Mouse (Mus musculus): ENCODE results near the gene Timm8a2. TPM values are rescaled to one million over a fixed set of nuclear protein-coding genes. Genes with fewer than 3 reads are reported as not detected.

The Timm8a2 gene
- polyA plus RNA-seq (2015; fragmentation: Nextera tagmentation; extraction: Ambion mirVana): not detected in 2 replicates

DNA sequence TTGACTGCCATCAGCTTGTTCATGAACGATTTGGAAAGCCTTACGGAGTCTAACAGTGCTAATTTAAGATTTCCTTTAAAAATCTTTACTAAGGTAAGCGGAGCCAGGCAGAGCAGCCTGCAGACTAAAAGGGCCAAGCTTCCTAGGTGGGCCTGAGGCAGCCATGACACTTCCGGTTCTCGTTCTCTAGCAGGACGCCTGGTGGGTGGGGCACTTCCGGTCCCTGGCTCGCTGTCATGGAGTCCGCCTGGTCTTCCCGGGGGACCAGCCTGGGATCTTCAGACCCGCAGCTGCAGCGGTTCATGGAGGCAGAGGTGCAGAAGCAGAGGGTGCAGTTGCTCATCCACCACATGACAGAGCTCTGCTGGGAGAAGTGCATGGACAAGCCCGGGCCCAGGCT is at the start of gene Timm8a2:
Gene Timm8a2 (plus strand): TSS at position 224 of the 400 bp plus-strand sequence.
- Histone ChIP-seq H3K4me1 (replicated peaks) (no peaks in the 10 kb centered on the region), H3K4me3 (no peak within 1 kb of the TSS), H3K9ac (no peak within 1 kb of the TSS), H3K9me3 (replicated peaks) (no peaks in the 10 kb centered on the region), H3K4me2 (no peak within 1 kb of the TSS), H3K27me3 (no peaks in the 10 kb centered on the region), H3K27ac (no peak within 1 kb of the TSS), H3K36me3 (no peaks in the 10 kb centered on the region)
- 90% methylated on average over 13 of the region's 13 CpGs for WGBS
- no peak for ATAC-seq (replicated peaks; ENCODE audit: insufficient number of reproducible peaks, insufficient read depth, low FRiP score, low read depth)

- H3K27me3 ChIP-seq: no peaks in the 10 kb centered on the region
- H3K4me1 ChIP-seq (replicated peaks): peaks cover 12% of the 10 kb centered on the region
- no peaks in the 10 kb centered on the region for H3K9me3 ChIP-seq (replicated peaks)
- ATAC-seq (replicated peaks; ENCODE audit: insufficient number of reproducible peaks, insufficient read depth, low FRiP score, low read depth): no peak
- no peak overlapping the region for H3K4me3 ChIP-seq
- H3K36me3 ChIP-seq: no peaks in the 10 kb centered on the region
- WGBS: 68% methylated on average over 3 of the region's 3 CpGs
- H3K4me2 ChIP-seq: no peak overlapping the region
- H3K9ac ChIP-seq: no peak overlapping the region
- peak overlapping the region; percentile 37 for H3K27ac ChIP-seq
Measured at GRCm38 (mm10) chr14:121985477-121985876, 49.0 kb upstream of the Timm8a2 start.

- ATAC-seq (replicated peaks; ENCODE audit: insufficient number of reproducible peaks, insufficient read depth, low FRiP score, low read depth): no peak
- H3K9me3 ChIP-seq (replicated peaks): no peaks in the 10 kb centered on the region
- H3K36me3 ChIP-seq: no peaks in the 10 kb centered on the region
- H3K4me1 ChIP-seq (replicated peaks): peaks cover 12% of the 10 kb centered on the region
- H3K4me2 ChIP-seq: no peak overlapping the region
- peak overlapping the region; percentile 37; the same call in 1 of the 2 replicates for H3K27ac ChIP-seq
- no peak overlapping the region for H3K9ac ChIP-seq
- no peaks in the 10 kb centered on the region for H3K27me3 ChIP-seq
- 70% methylated on average over 6 of the region's 6 CpGs for WGBS
- no peak overlapping the region for H3K4me3 ChIP-seq
Measured at GRCm38 (mm10) chr14:121986028-121986427, 48.4 kb upstream of the Timm8a2 start.

DNA sequence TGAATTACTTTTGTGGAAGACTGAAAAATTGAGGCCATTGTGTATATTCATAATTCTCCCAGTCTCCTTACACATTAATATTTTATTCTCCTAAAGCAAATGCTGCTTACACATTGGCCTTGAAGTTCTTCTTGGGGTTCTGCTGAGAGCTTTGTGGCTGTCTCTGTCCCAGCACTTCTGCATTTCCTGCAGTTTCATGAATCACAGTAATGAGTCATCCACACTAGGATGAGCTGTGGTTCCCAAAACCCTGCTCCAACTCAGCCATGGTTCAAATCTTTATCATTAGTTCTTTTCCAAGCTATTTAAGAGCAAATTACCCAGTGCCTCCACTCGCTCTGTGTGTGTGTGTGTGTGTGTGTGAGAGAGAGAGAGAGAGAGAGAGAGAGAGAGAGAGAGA is 47.2 kb upstream of the Timm8a2 start:
- H3K9ac ChIP-seq: no peak overlapping the region
- H3K27me3 ChIP-seq: no peaks in the 10 kb centered on the region
- peaks cover 13% of the 10 kb centered on the region for H3K4me1 ChIP-seq (replicated peaks)
- WGBS: 55% methylated on average over 1 of the region's 1 CpGs
- 0 out of 2 replicates have a peak overlapping the region, but pooled peaks have one; percentile 1 for H3K27ac ChIP-seq
- ATAC-seq (replicated peaks; ENCODE audit: insufficient number of reproducible peaks, insufficient read depth, low FRiP score, low read depth): no peak
- no peaks in the 10 kb centered on the region for H3K36me3 ChIP-seq
- no peak overlapping the region for H3K4me2 ChIP-seq
- H3K9me3 ChIP-seq (replicated peaks): no peaks in the 10 kb centered on the region
- H3K4me3 ChIP-seq: no peak overlapping the region

- Histone ChIP-seq H3K36me3 (no peaks in the 10 kb centered on the region), H3K4me1 (replicated peaks) (peaks cover 13% of the 10 kb centered on the region), H3K27ac (no peak overlapping the region), H3K4me3 (no peak overlapping the region), H3K9me3 (replicated peaks) (no peaks in the 10 kb centered on the region), H3K9ac (no peak overlapping the region), H3K4me2 (no peak overlapping the region), H3K27me3 (no peaks in the 10 kb centered on the region)
- 80% methylated on average over 4 of the region's 4 CpGs for WGBS
- ATAC-seq (replicated peaks; ENCODE audit: insufficient number of reproducible peaks, insufficient read depth, low FRiP score, low read depth): no peak
Measured at GRCm38 (mm10) chr14:121987691-121988090, 46.8 kb upstream of the Timm8a2 start.

DNA sequence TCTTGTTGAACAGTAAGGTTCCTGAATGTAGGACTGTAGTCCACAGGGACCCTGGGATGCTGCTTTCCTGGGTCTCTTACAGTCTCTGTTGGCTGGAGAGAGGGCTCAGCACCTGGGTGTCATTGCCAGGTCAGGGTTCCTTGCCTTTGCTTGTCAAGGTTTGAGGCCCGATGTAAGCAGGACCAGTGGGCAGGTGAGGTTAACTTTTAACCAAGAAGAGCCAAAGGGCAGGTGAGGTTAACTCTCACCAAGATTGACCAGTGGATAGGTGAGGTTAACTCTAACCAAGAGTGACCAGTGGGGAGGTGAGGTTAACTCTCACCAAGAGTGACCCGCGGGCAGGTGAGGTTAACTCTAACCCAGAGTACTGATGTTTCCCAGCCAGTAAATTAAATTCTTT is 45.1 kb upstream of the Timm8a2 start:
- Histone ChIP-seq H3K4me2 (no peak overlapping the region), H3K4me3 (no peak overlapping the region), H3K4me1 (replicated peaks) (0 out of 2 replicates have a peak, but pooled peaks cover 3% of the 10 kb centered on the region), H3K27ac (no peak overlapping the region), H3K9ac (no peak overlapping the region), H3K9me3 (replicated peaks) (no peaks in the 10 kb centered on the region), H3K36me3 (no peaks in the 10 kb centered on the region), H3K27me3 (no peaks in the 10 kb centered on the region)
- WGBS: 93% methylated on average over 3 of the region's 3 CpGs
- ATAC-seq (replicated peaks; ENCODE audit: insufficient number of reproducible peaks, insufficient read depth, low FRiP score, low read depth): no peak

DNA sequence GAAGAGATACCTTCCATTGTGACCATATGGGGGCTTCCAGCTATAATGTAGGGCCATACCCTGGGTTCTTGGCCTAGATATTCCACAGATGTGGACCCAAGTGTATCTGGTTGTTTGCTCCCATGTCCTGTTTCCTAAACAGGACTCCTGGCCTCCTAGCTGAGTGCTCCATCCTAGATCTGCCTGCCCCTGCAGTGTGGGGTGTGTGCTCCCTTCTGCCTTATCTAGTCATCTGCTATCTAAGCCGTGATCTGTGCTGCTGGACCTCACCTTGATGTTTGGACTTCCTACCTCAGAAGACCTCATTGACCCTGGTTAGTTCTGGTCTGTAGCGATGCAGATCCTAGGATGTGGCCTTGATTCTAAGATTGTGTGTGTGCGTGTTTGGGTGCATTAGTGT is 44.6 kb upstream of the Timm8a2 start:
- no peaks in the 10 kb centered on the region for H3K9me3 ChIP-seq (replicated peaks)
- no peak overlapping the region for H3K4me2 ChIP-seq
- no peak for ATAC-seq (replicated peaks; ENCODE audit: insufficient number of reproducible peaks, insufficient read depth, low FRiP score, low read depth)
- WGBS: 93% methylated on average over 3 of the region's 3 CpGs
- 0 out of 2 replicates have a peak, but pooled peaks cover under 1% of the 10 kb centered on the region for H3K36me3 ChIP-seq
- 0 out of 2 replicates have a peak, but pooled peaks cover 3% of the 10 kb centered on the region for H3K4me1 ChIP-seq (replicated peaks)
- H3K27ac ChIP-seq: no peak overlapping the region
- H3K4me3 ChIP-seq: no peak overlapping the region
- no peak overlapping the region for H3K9ac ChIP-seq
- no peaks in the 10 kb centered on the region for H3K27me3 ChIP-seq

DNA sequence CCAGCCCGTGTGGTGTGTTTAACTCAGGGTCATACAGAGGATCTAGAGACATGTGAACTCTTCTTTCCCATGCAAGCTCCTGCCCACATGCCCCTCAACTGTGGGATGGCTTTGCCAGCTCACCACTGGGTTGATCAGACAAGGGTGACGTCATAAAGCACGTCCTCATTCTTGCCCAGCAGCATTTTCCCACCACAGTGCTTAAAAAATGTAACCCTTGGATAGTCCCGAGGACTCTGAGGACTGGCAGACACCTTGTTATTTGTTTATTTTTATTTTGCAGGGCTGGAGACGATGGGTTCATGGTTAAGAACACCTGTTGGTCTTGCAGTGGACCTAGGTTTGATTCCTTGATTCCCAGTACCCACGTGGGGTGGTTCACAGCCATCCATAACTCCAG is 43.6 kb upstream of the Timm8a2 start:
- ATAC-seq (replicated peaks; ENCODE audit: insufficient number of reproducible peaks, insufficient read depth, low FRiP score, low read depth): no peak
- H3K4me2 ChIP-seq: no peak overlapping the region

DNA sequence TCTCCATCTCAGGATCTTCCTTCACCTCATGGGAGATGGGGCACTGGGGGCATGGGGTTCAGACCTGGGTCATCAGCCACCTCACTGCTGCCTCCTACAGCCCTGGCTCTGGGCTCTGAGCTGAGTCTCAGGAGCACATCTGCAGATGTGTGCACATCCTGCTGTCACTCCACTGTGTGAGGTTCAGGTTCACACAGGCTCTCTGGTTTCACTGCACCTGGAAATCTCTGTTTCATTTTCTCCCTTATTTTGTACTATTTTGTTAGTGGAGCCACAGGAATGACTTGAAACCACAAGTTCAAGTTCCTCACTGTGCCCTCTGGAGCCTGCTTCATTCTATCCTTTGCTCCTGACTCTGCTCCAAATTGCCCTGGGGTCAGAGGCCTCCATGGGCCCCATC is 42.6 kb upstream of the Timm8a2 start:
- H3K4me2 ChIP-seq: no peak overlapping the region
- no peak for ATAC-seq (replicated peaks; ENCODE audit: insufficient number of reproducible peaks, insufficient read depth, low FRiP score, low read depth)
- H3K27ac ChIP-seq: peak overlapping the region; percentile 35; the same call in 1 of the 2 replicates
- no peak overlapping the region for H3K4me3 ChIP-seq
- H3K9ac ChIP-seq: no peak overlapping the region
- H3K27me3 ChIP-seq: no peaks in the 10 kb centered on the region
- peaks cover 3% of the 10 kb centered on the region; the same call in 1 of the 2 replicates for H3K36me3 ChIP-seq
- H3K4me1 ChIP-seq (replicated peaks): peaks cover 5% of the 10 kb centered on the region
- no peaks in the 10 kb centered on the region for H3K9me3 ChIP-seq (replicated peaks)

More for the DNA sequence above, 43.6 kb upstream of the Timm8a2 start:
- Histone ChIP-seq H3K36me3 (peaks cover 3% of the 10 kb centered on the region; the same call in 1 of the 2 replicates), H3K9me3 (replicated peaks) (no peaks in the 10 kb centered on the region), H3K9ac (no peak overlapping the region), H3K27me3 (no peaks in the 10 kb centered on the region), H3K4me1 (replicated peaks) (0 out of 2 replicates have a peak, but pooled peaks cover 3% of the 10 kb centered on the region), H3K4me3 (no peak overlapping the region), H3K27ac (no peak overlapping the region)
- 84% methylated on average over 6 of the region's 6 CpGs for WGBS

- no peak for ATAC-seq (replicated peaks; ENCODE audit: insufficient number of reproducible peaks, insufficient read depth, low FRiP score, low read depth)
- no peak overlapping the region for H3K4me2 ChIP-seq
- H3K36me3 ChIP-seq: peaks cover 3% of the 10 kb centered on the region; the same call in 1 of the 2 replicates
- peaks cover 7% of the 10 kb centered on the region for H3K4me1 ChIP-seq (replicated peaks)
- WGBS: 70% methylated on average over 13 of the region's 13 CpGs
- peak overlapping the region; percentile 35; the same call in 1 of the 2 replicates for H3K27ac ChIP-seq
- H3K27me3 ChIP-seq: no peaks in the 10 kb centered on the region
- H3K9me3 ChIP-seq (replicated peaks): no peaks in the 10 kb centered on the region
- H3K9ac ChIP-seq: no peak overlapping the region
- no peak overlapping the region for H3K4me3 ChIP-seq
Measured at GRCm38 (mm10) chr14:121992395-121993280, 41.8 kb upstream of the Timm8a2 start.

GRCm38 (mm10) chr14:121993616-121994015 is 40.9 kb upstream of the Timm8a2 start:
- ATAC-seq (replicated peaks; ENCODE audit: insufficient number of reproducible peaks, insufficient read depth, low FRiP score, low read depth): no peak
- Histone ChIP-seq H3K36me3 (peaks cover 3% of the 10 kb centered on the region; the same call in 1 of the 2 replicates), H3K4me1 (replicated peaks) (peaks cover 7% of the 10 kb centered on the region), H3K27ac (no peak overlapping the region), H3K4me3 (no peak overlapping the region), H3K27me3 (no peaks in the 10 kb centered on the region), H3K4me2 (no peak overlapping the region), H3K9ac (no peak overlapping the region), H3K9me3 (replicated peaks) (no peaks in the 10 kb centered on the region)
- 86% methylated on average over 4 of the region's 4 CpGs for whole genome bisulfite sequencing
